Mouse (Mus musculus): ENCODE data around the gene Hirip3. TPM values are rescaled to one million over a fixed set of nuclear protein-coding genes. Genes with fewer than 3 reads are reported as not detected.

Hirip3 gene
- polyA plus RNA-seq, 1 experiment from 2014 or later = 17.0 TPM

GRCm38 (mm10) chr7:126883731-126884181, 22.0 kb downstream of the Hirip3 start:
- Histone ChIP-seq H3K9ac (ENCODE audit: low read depth, low read length) (peak overlapping the region; percentile 92), H3K4me3 (ENCODE audit: low read depth, low read length) (peak overlapping the region; percentile 86), H3K9me3 (replicated peaks; ENCODE audit: control insufficient read depth, low read length) (no peaks in the 10 kb centered on the region), H3K4me2 (peak overlapping the region; percentile 96), H3K27me3 (ENCODE audit: control insufficient read depth, insufficient read depth, low read length) (no peaks in the 10 kb centered on the region), H3K36me3 (ENCODE audit: control insufficient read depth, insufficient read depth, low read length) (peaks cover 18% of the 10 kb centered on the region; the same call in 1 of the 2 replicates), H3K27ac (ENCODE audit: low read depth, low read length) (peak overlapping the region; percentile 95), H3K4me1 (ENCODE audit: control insufficient read depth, insufficient read depth, low read length) (peaks cover 22% of the 10 kb centered on the region)
- peak; percentile 5; the same call in 1 of the 2 replicates for ATAC-seq (replicated peaks; ENCODE audit: insufficient number of reproducible peaks, low FRiP score, low TSS enrichment)
- WGBS (ENCODE audit: insufficient replicate concordance) = 0% methylated on average over 15 of the region's 15 CpGs

GRCm38 (mm10) chr7:126884286-126885164, 22.8 kb downstream of the Hirip3 start, which contains the start of gene Taok2:
Gene Taok2 (minus strand): TSS chr7:126884703.
- peak within 1 kb of the TSS; percentile 86 for H3K4me3 ChIP-seq (ENCODE audit: low read depth, low read length)
- peak; percentile 94 for ATAC-seq (replicated peaks; ENCODE audit: insufficient number of reproducible peaks, low FRiP score, low TSS enrichment)
- WGBS (ENCODE audit: insufficient replicate concordance) = under 1% methylated on average over 56 of the region's 56 CpGs
- H3K9ac ChIP-seq (ENCODE audit: low read depth, low read length) = peak within 1 kb of the TSS; percentile 92
- H3K27me3 ChIP-seq (ENCODE audit: control insufficient read depth, insufficient read depth, low read length) = no peaks in the 10 kb centered on the region
- peak within 1 kb of the TSS; percentile 96 for H3K4me2 ChIP-seq
- H3K4me1 ChIP-seq (ENCODE audit: control insufficient read depth, insufficient read depth, low read length) = peaks cover 22% of the 10 kb centered on the region
- H3K27ac ChIP-seq (ENCODE audit: low read depth, low read length) = peak within 1 kb of the TSS; percentile 95
- H3K36me3 ChIP-seq (ENCODE audit: control insufficient read depth, insufficient read depth, low read length) = peaks cover 12% of the 10 kb centered on the region; the same call in 1 of the 2 replicates
- H3K9me3 ChIP-seq (replicated peaks; ENCODE audit: control insufficient read depth, low read length) = no peaks in the 10 kb centered on the region

- ATAC-seq (replicated peaks; ENCODE audit: insufficient number of reproducible peaks, low FRiP score, low TSS enrichment) = no peak
- no peaks in the 10 kb centered on the region for H3K27me3 ChIP-seq (ENCODE audit: control insufficient read depth, insufficient read depth, low read length)
- H3K9me3 ChIP-seq (replicated peaks; ENCODE audit: control insufficient read depth, low read length) = no peaks in the 10 kb centered on the region
- peaks cover 13% of the 10 kb centered on the region for H3K4me1 ChIP-seq (ENCODE audit: control insufficient read depth, insufficient read depth, low read length)
- 75% methylated on average over 5 of the region's 5 CpGs for WGBS (ENCODE audit: insufficient replicate concordance)
- no peak overlapping the region for H3K9ac ChIP-seq (ENCODE audit: low read depth, low read length)
- H3K4me2 ChIP-seq = no peak overlapping the region
- H3K27ac ChIP-seq (ENCODE audit: low read depth, low read length) = no peak overlapping the region
- H3K4me3 ChIP-seq (ENCODE audit: low read depth, low read length) = no peak overlapping the region
- no peaks in the 10 kb centered on the region; the same call in 1 of the 2 replicates for H3K36me3 ChIP-seq (ENCODE audit: control insufficient read depth, insufficient read depth, low read length)
Measured at GRCm38 (mm10) chr7:126887281-126887680, 25.5 kb downstream of the Hirip3 start.

GRCm38 (mm10) chr7:126888852-126889251, 27.1 kb downstream of the Hirip3 start:
- no peak overlapping the region for H3K4me2 ChIP-seq
- H3K4me3 ChIP-seq (ENCODE audit: low read depth, low read length) = no peak overlapping the region
- no peak overlapping the region for H3K27ac ChIP-seq (ENCODE audit: low read depth, low read length)
- 38% methylated on average over 7 of the region's 7 CpGs for WGBS (ENCODE audit: insufficient replicate concordance)
- no peaks in the 10 kb centered on the region for H3K27me3 ChIP-seq (ENCODE audit: control insufficient read depth, insufficient read depth, low read length)
- H3K4me1 ChIP-seq (ENCODE audit: control insufficient read depth, insufficient read depth, low read length) = 0 out of 2 replicates have a peak, but pooled peaks cover 3% of the 10 kb centered on the region
- no peaks in the 10 kb centered on the region; the same call in 1 of the 2 replicates for H3K36me3 ChIP-seq (ENCODE audit: control insufficient read depth, insufficient read depth, low read length)
- H3K9me3 ChIP-seq (replicated peaks; ENCODE audit: control insufficient read depth, low read length) = no peaks in the 10 kb centered on the region
- peak overlapping the region; percentile 46; the same call in 1 of the 2 replicates for H3K9ac ChIP-seq (ENCODE audit: low read depth, low read length)
- ATAC-seq (replicated peaks; ENCODE audit: insufficient number of reproducible peaks, low FRiP score, low TSS enrichment) = no peak

- H3K27ac ChIP-seq (ENCODE audit: low read depth, low read length) = no peak overlapping the region
- ATAC-seq (replicated peaks; ENCODE audit: insufficient number of reproducible peaks, low FRiP score, low TSS enrichment) = no peak
- no peak overlapping the region for H3K9ac ChIP-seq (ENCODE audit: low read depth, low read length)
- peak overlapping the region; percentile 73; the same call in 1 of the 2 replicates for H3K4me2 ChIP-seq
- no peaks in the 10 kb centered on the region for H3K9me3 ChIP-seq (replicated peaks; ENCODE audit: control insufficient read depth, low read length)
- H3K36me3 ChIP-seq (ENCODE audit: control insufficient read depth, insufficient read depth, low read length) = no peaks in the 10 kb centered on the region
- 79% methylated on average over 5 of the region's 5 CpGs for WGBS (ENCODE audit: insufficient replicate concordance)
- no peak overlapping the region for H3K4me3 ChIP-seq (ENCODE audit: low read depth, low read length)
- H3K4me1 ChIP-seq (ENCODE audit: control insufficient read depth, insufficient read depth, low read length) = peaks cover 13% of the 10 kb centered on the region
- no peaks in the 10 kb centered on the region for H3K27me3 ChIP-seq (ENCODE audit: control insufficient read depth, insufficient read depth, low read length)
Measured at GRCm38 (mm10) chr7:126896912-126897311, 35.1 kb downstream of the Hirip3 start.

- Histone ChIP-seq H3K9me3 (replicated peaks; ENCODE audit: control insufficient read depth, low read length) (no peaks in the 10 kb centered on the region), H3K36me3 (ENCODE audit: control insufficient read depth, insufficient read depth, low read length) (no peaks in the 10 kb centered on the region), H3K27ac (ENCODE audit: low read depth, low read length) (peak overlapping the region; percentile 54; the same call in 1 of the 2 replicates), H3K4me1 (ENCODE audit: control insufficient read depth, insufficient read depth, low read length) (peaks cover 13% of the 10 kb centered on the region), H3K4me3 (ENCODE audit: low read depth, low read length) (peak overlapping the region; percentile 66), H3K4me2 (peak overlapping the region; percentile 73), H3K27me3 (ENCODE audit: control insufficient read depth, insufficient read depth, low read length) (no peaks in the 10 kb centered on the region), H3K9ac (ENCODE audit: low read depth, low read length) (peak overlapping the region; percentile 81)
- peak; percentile 49; the same call in 1 of the 2 replicates for ATAC-seq (replicated peaks; ENCODE audit: insufficient number of reproducible peaks, low FRiP score, low TSS enrichment)
- WGBS (ENCODE audit: insufficient replicate concordance) = 22% methylated on average over 16 of the region's 16 CpGs
Measured at GRCm38 (mm10) chr7:126897390-126898101, 35.8 kb downstream of the Hirip3 start.

GRCm38 (mm10) chr7:126898102-126898990, 36.6 kb downstream of the Hirip3 start:
- Histone ChIP-seq H3K9me3 (replicated peaks; ENCODE audit: control insufficient read depth, low read length) (no peaks in the 10 kb centered on the region), H3K27me3 (ENCODE audit: control insufficient read depth, insufficient read depth, low read length) (no peaks in the 10 kb centered on the region), H3K4me3 (ENCODE audit: low read depth, low read length) (peak overlapping the region; percentile 66), H3K4me2 (peak overlapping the region; percentile 73), H3K27ac (ENCODE audit: low read depth, low read length) (peak overlapping the region; percentile 54), H3K4me1 (ENCODE audit: control insufficient read depth, insufficient read depth, low read length) (peaks cover 13% of the 10 kb centered on the region), H3K36me3 (ENCODE audit: control insufficient read depth, insufficient read depth, low read length) (no peaks in the 10 kb centered on the region), H3K9ac (ENCODE audit: low read depth, low read length) (peak overlapping the region; percentile 81)
- peak; percentile 91 for ATAC-seq (replicated peaks; ENCODE audit: insufficient number of reproducible peaks, low FRiP score, low TSS enrichment)
- WGBS (ENCODE audit: insufficient replicate concordance) = 10% methylated on average over 37 of the region's 37 CpGs

All from heart, embryonic 11.5 days (tissue).